Mouse (Mus musculus) E14TG2a.4 (cell line): ENCODE measurements around the gene Fzd1.

Experiments used
- H3K27me3 ChIP-seq: 2 replicates; pipeline ENCODE4 v1.6.1; 2014; ENCODE audit warnings: low read length, control low read depth; ENCODE audit not compliant: insufficient read depth
- H3K36me3 ChIP-seq: 2 replicates; pipeline ENCODE4 v1.6.1; 2014; ENCODE audit warnings: low read length, control low read depth; ENCODE audit not compliant: insufficient read depth
- H3K4me1 ChIP-seq: replicated peaks from 2 replicates; pipeline ENCODE4 v1.6.1; 2014; ENCODE audit warnings: low read depth, low read length, control low read depth
- H3K4me3 ChIP-seq: replicated peaks from 2 replicates; pipeline ENCODE4 v1.5.1; 2014; ENCODE audit warnings: mild to moderate bottlenecking, low read length
- H3K9me3 ChIP-seq: 2 replicates; pipeline ENCODE4 v1.6.1; 2014; ENCODE audit warnings: low read length, control low read depth
- CTCF ChIP-seq: conservative IDR thresholded peaks from 2 replicates; pipeline ENCODE4 v1.5.1; 2014; ENCODE audit warnings: low read length
- NANOG ChIP-seq: IDR thresholded peaks from 2 replicates; pipeline ENCODE4 v1.6.1; 2014; ENCODE audit warnings: borderline replicate concordance, low read length, mixed read lengths
- POU5F1 ChIP-seq: IDR thresholded peaks from 2 replicates; pipeline ENCODE4 v1.6.1; 2014; ENCODE audit warnings: low read length, borderline replicate concordance

The Fzd1 gene

GRCm38 (mm10) chr5:4756871-4757711 lies 744 bp downstream of the Fzd1 start:
- no peaks in the 10 kb centered on the region for H3K9me3 ChIP-seq
- TF ChIP-seq POU5F1, result no peak
- no peak for TF ChIP-seq CTCF
- no peak for TF ChIP-seq NANOG
- H3K27me3 ChIP-seq, result peaks cover 64% of the 10 kb centered on the region
- peak overlapping the region; percentile 87 for H3K4me3 ChIP-seq
- peaks cover 24% of the 10 kb centered on the region for H3K4me1 ChIP-seq
- no peaks in the 10 kb centered on the region for H3K36me3 ChIP-seq

DNA sequence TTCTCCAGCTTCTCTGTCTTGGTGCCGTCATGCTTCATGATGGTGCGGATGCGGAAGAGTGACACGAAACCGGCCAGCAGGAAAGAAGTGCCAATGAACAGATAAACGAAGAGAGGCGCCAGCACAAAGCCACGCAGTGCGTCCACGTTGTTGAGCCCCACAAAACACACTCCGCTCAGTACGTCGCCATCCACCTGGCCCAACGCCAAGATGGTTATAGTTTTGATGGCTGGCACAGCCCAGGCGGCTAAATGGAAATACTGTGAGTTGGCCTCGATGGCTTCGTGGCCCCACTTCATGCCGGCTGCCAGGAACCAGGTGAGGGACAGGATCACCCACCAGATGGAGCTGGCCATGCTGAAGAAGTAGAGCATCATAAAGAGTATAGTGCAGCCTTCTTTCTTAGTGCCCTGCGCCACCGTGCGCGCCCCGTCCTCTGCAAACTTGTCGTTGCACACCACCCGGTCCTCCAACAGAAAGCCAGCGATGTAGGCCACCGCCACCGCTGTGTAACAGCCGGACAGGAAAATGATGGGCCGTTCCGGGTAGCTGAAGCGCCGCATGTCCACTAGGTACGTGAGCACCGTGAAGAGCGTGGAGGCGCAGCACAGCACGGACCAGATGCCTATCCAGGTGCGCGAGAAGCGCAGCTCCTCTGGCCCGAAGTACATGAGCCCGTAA lies 1.7 kb downstream of the Fzd1 start:
- H3K9me3 ChIP-seq, result no peaks in the 10 kb centered on the region
- peaks cover 64% of the 10 kb centered on the region for H3K27me3 ChIP-seq
- H3K4me1 ChIP-seq, result peaks cover 24% of the 10 kb centered on the region
- TF ChIP-seq POU5F1, result no peak
- no peak for TF ChIP-seq CTCF
- TF ChIP-seq NANOG, result no peak
- no peaks in the 10 kb centered on the region for H3K36me3 ChIP-seq
- peak overlapping the region; percentile 87 for H3K4me3 ChIP-seq

DNA sequence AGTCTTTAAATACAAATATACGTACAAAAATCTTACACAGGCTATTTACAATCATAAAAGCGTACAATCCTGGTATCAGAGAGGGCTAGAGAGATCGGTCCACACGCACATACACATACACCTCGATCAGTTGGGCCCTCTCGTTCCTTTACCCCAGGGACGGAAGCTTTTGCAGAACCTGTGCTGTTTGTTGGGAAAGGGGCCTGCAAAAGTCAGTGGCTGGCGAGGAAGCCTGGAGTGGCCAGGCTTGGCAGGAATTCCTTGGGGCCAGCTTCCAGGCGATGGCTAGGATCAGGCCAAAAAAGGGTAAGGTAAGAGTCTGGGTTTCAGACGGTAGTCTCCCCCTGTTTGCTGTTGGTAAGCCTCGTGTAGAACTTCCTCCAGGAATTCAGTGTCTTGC lies 2.5 kb downstream of the Fzd1 start:
- H3K27me3 ChIP-seq, result peaks cover 60% of the 10 kb centered on the region
- no peak overlapping the region for H3K4me3 ChIP-seq

DNA sequence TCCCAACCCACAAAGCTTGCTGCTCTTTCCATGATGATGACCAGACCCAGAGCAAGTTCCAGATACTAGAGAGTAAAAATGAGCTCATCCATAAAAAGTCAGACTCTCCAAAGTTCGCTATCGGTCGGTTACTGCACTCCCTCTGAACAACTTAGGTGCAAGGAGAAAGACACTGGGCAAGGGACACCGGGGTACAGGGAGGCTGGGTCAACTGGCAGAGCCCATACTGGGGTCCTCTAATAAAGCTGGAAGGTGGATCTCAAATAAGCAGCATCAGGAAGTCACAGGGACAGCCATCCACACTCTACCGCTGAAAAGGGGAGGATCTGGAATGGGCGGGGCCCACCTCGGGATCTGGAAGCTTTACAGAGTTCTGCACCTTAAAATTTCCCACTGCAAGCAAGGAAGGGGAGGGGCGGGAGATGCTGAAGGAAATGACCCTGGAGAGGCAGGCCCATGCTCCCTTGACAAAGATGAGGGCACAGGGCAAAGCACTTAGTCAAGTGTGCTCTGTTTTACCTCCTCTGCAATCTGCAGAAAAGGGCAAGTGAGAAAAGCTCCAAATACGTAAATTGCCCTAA lies 3.0 kb downstream of the Fzd1 start:
- peaks cover 24% of the 10 kb centered on the region for H3K4me1 ChIP-seq
- no peaks in the 10 kb centered on the region for H3K9me3 ChIP-seq
- H3K4me3 ChIP-seq, result no peak overlapping the region
- no peaks in the 10 kb centered on the region for H3K36me3 ChIP-seq
- TF ChIP-seq NANOG (no peak), POU5F1 (no peak), CTCF (no peak)
- peaks cover 55% of the 10 kb centered on the region for H3K27me3 ChIP-seq

More for the DNA sequence above, 2.5 kb downstream of the Fzd1 start:
- Histone ChIP-seq H3K4me1 (peaks cover 24% of the 10 kb centered on the region), H3K9me3 (no peaks in the 10 kb centered on the region), H3K36me3 (no peaks in the 10 kb centered on the region)
- TF ChIP-seq CTCF (no peak), POU5F1 (no peak), NANOG (no peak)

- H3K4me3 ChIP-seq, result no peak overlapping the region
- H3K27me3 ChIP-seq, result peaks cover 40% of the 10 kb centered on the region
- no peaks in the 10 kb centered on the region for H3K9me3 ChIP-seq
- H3K36me3 ChIP-seq, result no peaks in the 10 kb centered on the region
- no peak for TF ChIP-seq CTCF
- no peak for TF ChIP-seq NANOG
- no peak for TF ChIP-seq POU5F1
- peaks cover 19% of the 10 kb centered on the region for H3K4me1 ChIP-seq
Measured at GRCm38 (mm10) chr5:4753161-4753560, 4.7 kb downstream of the Fzd1 start.

DNA sequence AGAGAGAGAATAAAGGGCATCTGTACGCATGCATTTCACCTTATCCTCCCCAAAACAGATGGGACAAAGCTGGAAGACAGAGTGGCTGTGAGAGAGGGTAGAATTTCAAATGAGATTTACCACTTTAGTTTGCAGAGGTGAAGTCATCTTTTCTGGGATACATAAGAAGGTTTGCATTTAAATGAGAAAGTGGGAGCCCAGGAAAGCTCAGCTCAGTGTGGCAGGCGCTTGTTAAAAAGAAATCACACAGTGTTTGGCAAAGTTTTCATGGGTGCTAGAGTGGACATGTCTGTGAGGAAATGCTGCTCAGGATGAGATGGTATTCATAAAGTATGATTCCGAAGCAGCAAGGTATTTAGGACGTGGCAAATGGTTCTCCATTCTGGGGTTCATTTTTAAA lies 15.1 kb downstream of the Fzd1 start:
- no peaks in the 10 kb centered on the region for H3K36me3 ChIP-seq
- no peaks in the 10 kb centered on the region for H3K4me1 ChIP-seq
- H3K9me3 ChIP-seq, result peaks cover 9% of the 10 kb centered on the region
- no peak for TF ChIP-seq POU5F1
- TF ChIP-seq NANOG, result no peak
- no peak for TF ChIP-seq CTCF
- no peaks in the 10 kb centered on the region for H3K27me3 ChIP-seq
- no peak overlapping the region for H3K4me3 ChIP-seq

GRCm38 (mm10) chr5:4737013-4737412 lies 20.8 kb downstream of the Fzd1 start:
- no peak for TF ChIP-seq CTCF
- peaks cover 64% of the 10 kb centered on the region for H3K9me3 ChIP-seq
- H3K4me3 ChIP-seq, result no peak overlapping the region
- H3K27me3 ChIP-seq, result no peaks in the 10 kb centered on the region
- no peaks in the 10 kb centered on the region for H3K4me1 ChIP-seq
- no peaks in the 10 kb centered on the region for H3K36me3 ChIP-seq

GRCm38 (mm10) chr5:4735461-4735860 lies 22.4 kb downstream of the Fzd1 start:
- peaks cover 79% of the 10 kb centered on the region for H3K9me3 ChIP-seq
- H3K4me3 ChIP-seq, result no peak overlapping the region
- no peaks in the 10 kb centered on the region for H3K4me1 ChIP-seq
- H3K36me3 ChIP-seq, result no peaks in the 10 kb centered on the region
- TF ChIP-seq NANOG (no peak), POU5F1 (no peak)
- H3K27me3 ChIP-seq, result no peaks in the 10 kb centered on the region
